Mouse (Mus musculus) thymus, adult 2 months (tissue): ENCODE data around the gene Gm49387. TPM values are rescaled to one million over a fixed set of nuclear protein-coding genes. Genes with fewer than 3 reads are reported as not detected.

Source experiments
- DNase-seq: peaks from one replicate; pipeline ENCODE4 v3.0.0; 2021
- H3K27ac ChIP-seq: fragments of 200-500 bp; 2 replicates; pipeline ENCODE4 v1.5.1; 2012; ENCODE audit warnings: low read length, control low read depth; ENCODE audit not compliant: control insufficient read depth, insufficient read depth
- H3K27me3 ChIP-seq: fragments of 200-500 bp; 2 replicates; pipeline ENCODE4 v1.6.1; 2012; ENCODE audit warnings: mild to moderate bottlenecking, low read length, moderate library complexity, mixed read lengths; ENCODE audit not compliant: control insufficient read depth, insufficient read depth
- H3K36me3 ChIP-seq: fragments of 200-500 bp; 2 replicates; pipeline ENCODE4 v1.6.1; 2012; ENCODE audit warnings: mild to moderate bottlenecking, low read length, moderate library complexity; ENCODE audit not compliant: control insufficient read depth, insufficient read depth
- H3K4me1 ChIP-seq: fragments of 200-500 bp; replicated peaks from 2 replicates; pipeline ENCODE4 v1.6.1; 2012; ENCODE audit warnings: low read length; ENCODE audit not compliant: control insufficient read depth, insufficient read depth
- H3K4me3 ChIP-seq: fragments of 200-500 bp; 2 replicates; pipeline ENCODE4 v1.5.1; 2012; ENCODE audit warnings: mild to moderate bottlenecking, low read length, control low read depth, moderate library complexity; ENCODE audit not compliant: control insufficient read depth, insufficient read depth
- CTCF ChIP-seq: fragments of 200-500 bp; IDR thresholded peaks from 2 replicates; pipeline ENCODE4 v1.5.1; 2012; ENCODE audit warnings: mild to moderate bottlenecking, control low read depth, low read length, moderate library complexity, borderline replicate concordance; ENCODE audit not compliant: control insufficient read depth, poor library complexity, insufficient read depth; ENCODE audit errors: extremely low read depth
- POLR2A ChIP-seq: fragments of 200-500 bp; IDR thresholded peaks from 2 replicates; pipeline ENCODE4 v1.6.1; 2012; ENCODE audit warnings: mild to moderate bottlenecking, low read length, control low read depth, moderate library complexity; ENCODE audit not compliant: control insufficient read depth, poor library complexity, insufficient read depth; ENCODE audit errors: extremely low read depth
- WGBS: fragments of 180-500 bp; shearing (Covaris S2); methylation state at CpG from one replicate; pipeline ENCODE4 v1.1.7; 2018; 5-methylcytosine and 5-hydroxymethylcytosine counted together
- polyA plus RNA-seq: library from polyadenylated mRNA; depleted of rRNA; stranded (reverse); fragments of >200 nt; gene quantifications from 2 replicates; pipeline ENCODE4 v1.2.3, GENCODE M21; 2012

Gene Gm49387
- polyA plus RNA-seq, 1 experiment: not detected

DNA sequence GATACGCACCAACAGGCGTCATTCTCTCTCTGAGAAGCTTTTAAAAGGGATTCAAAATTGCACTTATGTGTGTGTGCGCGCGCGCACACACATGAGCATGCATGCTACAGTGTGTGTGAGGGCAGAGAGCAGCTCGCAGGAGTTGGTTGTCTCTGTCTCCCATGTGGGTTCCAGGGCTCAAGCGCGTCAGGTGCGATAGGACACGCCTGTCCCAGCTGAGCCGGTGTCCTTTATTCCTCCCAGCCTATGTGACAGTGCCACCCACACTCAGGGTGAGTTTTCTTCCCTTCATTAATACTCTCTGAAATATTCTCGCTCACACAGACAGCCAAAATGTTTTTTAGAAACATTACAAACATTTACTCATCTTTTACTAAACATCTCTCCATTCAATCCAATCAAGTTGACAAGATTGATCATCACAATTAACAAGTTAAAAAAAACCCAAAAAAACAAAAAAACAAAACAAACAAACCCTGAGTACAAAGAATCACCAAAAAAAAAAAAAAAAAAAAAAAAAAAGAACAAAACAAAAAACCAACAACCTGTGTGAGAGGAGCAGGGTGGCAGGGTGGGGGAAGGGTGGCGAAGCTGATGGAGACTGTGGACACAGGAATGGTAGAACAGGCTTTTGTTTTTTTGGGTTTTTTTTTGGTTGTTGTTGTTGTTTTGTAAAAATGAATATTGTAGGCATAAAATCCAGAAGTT, 38.6 kb downstream of the Gm49387 start:
- DNase-seq: no peak
- no peak overlapping the region for H3K4me3 ChIP-seq
- 94% methylated on average over 14 of the region's 14 CpGs for WGBS
- no peaks in the 10 kb centered on the region for H3K27me3 ChIP-seq
- no peak overlapping the region for H3K27ac ChIP-seq
- peaks cover 20% of the 10 kb centered on the region for H3K4me1 ChIP-seq
- no peaks in the 10 kb centered on the region for H3K36me3 ChIP-seq
- TF ChIP-seq CTCF (no peak), POLR2A (no peak)

DNA sequence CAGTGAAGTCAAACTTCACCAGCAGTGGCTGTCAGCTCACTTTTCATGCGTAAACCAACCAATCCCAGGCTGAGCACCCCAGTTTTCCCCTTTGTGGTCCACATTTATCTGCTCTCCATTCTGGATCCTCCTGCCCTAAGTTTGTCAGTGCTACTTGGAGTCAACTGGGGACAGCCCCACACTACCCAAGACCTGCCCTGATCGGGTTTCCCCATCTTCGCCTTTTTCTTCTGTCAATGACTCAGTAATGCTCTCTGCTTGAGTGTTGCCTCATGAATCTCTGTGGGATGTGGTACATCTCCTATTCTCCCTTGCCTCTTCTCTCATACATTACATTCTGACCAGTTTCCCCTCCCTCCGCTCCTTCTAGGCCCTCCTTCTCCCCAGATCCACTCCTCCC, 43.2 kb downstream of the Gm49387 start:
- Histone ChIP-seq H3K27me3 (no peaks in the 10 kb centered on the region), H3K4me3 (no peak overlapping the region), H3K27ac (no peak overlapping the region), H3K4me1 (peaks cover 12% of the 10 kb centered on the region), H3K36me3 (no peaks in the 10 kb centered on the region)
- WGBS: 96% methylated on average over 4 of the region's 4 CpGs
- no peak for DNase-seq
- TF ChIP-seq POLR2A: no peak
- no peak for TF ChIP-seq CTCF

DNA sequence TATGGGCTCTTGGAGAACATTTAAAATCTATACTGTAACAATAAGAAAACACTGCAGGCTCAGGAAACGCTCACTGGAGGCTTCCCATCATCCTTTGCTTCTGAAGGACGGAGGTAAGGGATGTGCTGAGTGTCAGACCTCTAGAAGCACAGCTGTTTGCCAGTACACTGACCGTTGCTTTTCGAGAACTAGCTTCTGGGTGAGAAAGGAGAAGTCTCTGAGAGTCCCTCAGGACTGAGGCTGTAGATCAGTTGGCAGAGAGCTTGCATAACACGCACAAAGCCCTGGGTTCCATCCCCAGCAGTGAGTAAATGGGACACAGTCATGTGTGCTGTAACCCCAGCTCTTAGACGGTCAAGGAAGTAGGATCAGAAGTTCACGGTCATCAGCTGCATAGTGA, 44.3 kb downstream of the Gm49387 start:
- 55% methylated on average over 7 of the region's 7 CpGs for WGBS
- no peak for DNase-seq
- Histone ChIP-seq H3K4me1 (peaks cover 7% of the 10 kb centered on the region; the same call in 1 of the 2 replicates), H3K27ac (no peak overlapping the region), H3K36me3 (no peaks in the 10 kb centered on the region), H3K27me3 (no peaks in the 10 kb centered on the region), H3K4me3 (no peak overlapping the region)
- TF ChIP-seq CTCF: no peak
- no peak for TF ChIP-seq POLR2A

DNA sequence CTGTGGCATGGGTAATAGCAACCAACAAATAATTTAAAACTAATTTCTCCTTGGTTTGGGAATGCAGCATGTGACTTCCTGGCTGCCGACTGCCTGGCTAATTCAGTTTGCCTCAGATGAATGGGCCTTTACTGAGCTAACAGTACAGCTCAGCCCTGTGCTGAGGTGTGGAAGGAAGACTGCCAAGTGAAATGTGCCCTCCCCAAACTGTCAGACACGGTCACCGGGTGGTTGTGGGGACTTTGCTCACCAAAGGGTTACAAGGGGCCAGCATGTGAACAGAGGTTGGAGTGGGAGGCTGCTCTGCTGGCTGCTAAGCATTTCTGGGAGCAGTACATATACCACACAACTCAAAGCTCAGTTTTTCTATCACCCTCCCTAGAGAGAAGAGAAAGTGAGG, 46.0 kb downstream of the Gm49387 start:
- WGBS: 54% methylated on average over 3 of the region's 3 CpGs
- no peak for DNase-seq
- no peak for TF ChIP-seq POLR2A
- TF ChIP-seq CTCF: no peak
- no peak overlapping the region for H3K4me3 ChIP-seq
- H3K27me3 ChIP-seq: no peaks in the 10 kb centered on the region
- no peak overlapping the region for H3K27ac ChIP-seq
- peaks cover 7% of the 10 kb centered on the region; the same call in 1 of the 2 replicates for H3K4me1 ChIP-seq
- H3K36me3 ChIP-seq: no peaks in the 10 kb centered on the region

DNA sequence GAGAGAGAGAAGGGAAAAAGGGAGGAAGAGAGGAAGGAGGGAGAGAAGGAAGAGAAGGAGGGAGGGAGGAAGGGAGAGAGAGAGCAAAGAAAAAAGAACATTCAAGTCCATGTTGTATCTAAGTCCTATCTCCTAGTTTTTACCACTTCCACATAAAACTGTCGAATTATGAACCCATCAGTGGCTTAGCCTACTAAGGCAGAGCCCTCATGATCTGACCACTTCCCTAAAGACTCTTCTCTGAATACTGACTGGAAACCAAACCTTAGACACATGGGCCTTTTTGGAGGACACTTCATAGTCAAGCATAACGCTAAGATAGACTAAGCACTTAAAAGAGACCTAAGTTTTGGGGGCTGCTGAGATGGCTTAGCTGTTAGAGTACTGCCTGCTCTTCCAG, 47.6 kb downstream of the Gm49387 start:
- H3K4me1 ChIP-seq: peaks cover 7% of the 10 kb centered on the region; the same call in 1 of the 2 replicates
- no peaks in the 10 kb centered on the region for H3K27me3 ChIP-seq
- no peak overlapping the region for H3K4me3 ChIP-seq
- 21% methylated on average over 2 of the region's 2 CpGs for WGBS
- no peak for DNase-seq
- TF ChIP-seq POLR2A (no peak), CTCF (no peak)
- no peak overlapping the region for H3K27ac ChIP-seq
- H3K36me3 ChIP-seq: no peaks in the 10 kb centered on the region

DNA sequence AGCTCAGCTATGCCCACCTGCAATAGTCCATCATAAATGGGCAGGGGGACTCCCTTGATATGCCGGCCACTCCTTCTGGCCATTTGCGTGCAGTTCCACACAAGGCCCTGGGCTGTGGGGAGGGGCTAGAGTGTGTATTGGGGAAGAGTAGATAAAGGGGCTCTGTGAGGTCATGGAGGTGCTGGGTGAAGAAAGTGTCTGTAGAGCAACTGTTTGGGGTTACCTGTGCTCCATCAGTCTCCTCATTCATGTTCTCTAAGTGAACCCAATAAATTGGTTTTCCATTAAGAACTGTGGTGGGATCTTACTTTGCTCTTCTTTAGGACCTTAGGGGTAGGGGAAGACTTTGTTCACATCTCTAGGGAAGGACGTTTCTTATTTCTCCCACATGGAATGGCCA, 49.4 kb downstream of the Gm49387 start, which contains the start of gene Colq:
Colq (minus strand) TSS at position 101 of the 400 bp plus-strand sequence.
- WGBS: 98% methylated on average over 3 of the region's 3 CpGs
- no peak for DNase-seq
- Histone ChIP-seq H3K27me3 (no peaks in the 10 kb centered on the region), H3K4me3 (no peak within 1 kb of the TSS), H3K4me1 (peaks cover 7% of the 10 kb centered on the region), H3K27ac (no peak within 1 kb of the TSS), H3K36me3 (no peaks in the 10 kb centered on the region)
- TF ChIP-seq CTCF (no peak), POLR2A (no peak)
